Mouse (Mus musculus) CH12.LX (cell line): Measurements from ENCODE around the gene Ccdc130. TPM values are rescaled to one million over a fixed set of nuclear protein-coding genes. Genes with fewer than 3 reads are reported as not detected.

Source experiments
- DNase-seq: peaks from one replicate; pipeline ENCODE4 v3.0.0-alpha.2; 2013; ENCODE audit errors: extremely low read depth
- H3K27ac ChIP-seq: 2 replicates; pipeline ENCODE4 v1.5.1; 2012; ENCODE audit warnings: low read depth, mild to moderate bottlenecking, control low read depth, moderate library complexity; ENCODE audit not compliant: insufficient read depth
- H3K27me3 ChIP-seq: replicated peaks from 2 replicates; pipeline ENCODE3; 2012; ENCODE audit warnings: inconsistent platforms
- H3K36me3 ChIP-seq, 2 experiments: replicated peaks in 1 of 2; 2 replicates each; pipeline versions ENCODE3 to v1.6.1; 2012; ENCODE audit warnings: inconsistent platforms in 1 of 2, low read length in 1 of 2, mild to moderate bottlenecking in 1 of 2, mixed read lengths in 1 of 2, moderate library complexity in 1 of 2; ENCODE audit not compliant: control insufficient read depth in 1 of 2, insufficient read depth in 1 of 2
- H3K4me1 ChIP-seq, 2 experiments: 2 replicates each; pipeline ENCODE4 v1.6.1; 2012; ENCODE audit warnings: inconsistent platforms in 1 of 2, moderate library complexity in 1 of 2; ENCODE audit not compliant: insufficient read depth in 2 of 2, control insufficient read depth in 1 of 2
- H3K4me2 ChIP-seq: 2 replicates; pipeline ENCODE4 v1.6.1; 2012; ENCODE audit warnings: low read depth, mild to moderate bottlenecking, control low read depth; ENCODE audit not compliant: poor library complexity, insufficient read depth, severe bottlenecking
- H3K4me3 ChIP-seq, 3 experiments: fragments of 150-350 bp in 1 of 3; sonication (generic) in 1 of 3; replicated peaks in 1 of 3; 2 replicates each; pipeline versions ENCODE3 to v1.5.1; 2011 to 2012; ENCODE audit warnings: low read depth in 2 of 3, low read length in 2 of 3, mild to moderate bottlenecking in 2 of 3, moderate library complexity in 2 of 3, control low read depth in 1 of 3, improper control_type of control experiment in 1 of 3, inconsistent platforms in 1 of 3, mixed read lengths in 1 of 3; ENCODE audit not compliant: poor library complexity in 1 of 3
- H3K79me2 ChIP-seq: replicated peaks from 2 replicates; pipeline ENCODE4 v1.6.1; 2012; ENCODE audit warnings: mild to moderate bottlenecking, moderate library complexity; ENCODE audit not compliant: control insufficient read depth, poor library complexity, insufficient read depth, severe bottlenecking; ENCODE audit errors: extremely low read depth
- H3K9ac ChIP-seq: 2 replicates; pipeline ENCODE4 v1.6.1; 2012; ENCODE audit warnings: low read depth, mild to moderate bottlenecking, control low read depth, moderate library complexity; ENCODE audit not compliant: insufficient read depth
- H3K9me3 ChIP-seq: replicated peaks from 2 replicates; pipeline ENCODE3; 2012; ENCODE audit warnings: low read length, inconsistent platforms, mixed read lengths
- BHLHE40 ChIP-seq: IDR thresholded peaks from 2 replicates; pipeline ENCODE4 v1.6.1; 2011; ENCODE audit warnings: mild to moderate bottlenecking, low read depth, low read length, improper control_type of control experiment
- CHD1 ChIP-seq: IDR thresholded peaks from 2 replicates; pipeline ENCODE4 v1.6.1; 2012; ENCODE audit warnings: low read depth, low read length, improper control_type of control experiment, inconsistent platforms
- CHD2 ChIP-seq: IDR thresholded peaks from 2 replicates; pipeline ENCODE4 v1.6.1; 2011; ENCODE audit warnings: low read length, improper control_type of control experiment
- EP300 ChIP-seq: IDR thresholded peaks from 2 replicates; pipeline ENCODE4 v1.6.1; 2011; ENCODE audit warnings: low read length, improper control_type of control experiment
- ETS1 ChIP-seq: conservative IDR thresholded peaks from 2 replicates; pipeline ENCODE4 v1.6.1; 2012; ENCODE audit warnings: low read depth, mild to moderate bottlenecking, inconsistent platforms, low read length, improper control_type of control experiment, moderate library complexity
- GABPA ChIP-seq: IDR thresholded peaks from 2 replicates; pipeline ENCODE4 v1.6.1; 2012; ENCODE audit warnings: low read depth, low read length, improper control_type of control experiment, inconsistent platforms; ENCODE audit not compliant: insufficient replicate concordance
- HCFC1 ChIP-seq: IDR thresholded peaks from 2 replicates; pipeline ENCODE4 v1.6.1; 2012; ENCODE audit warnings: low read depth, mild to moderate bottlenecking, inconsistent platforms, low read length, improper control_type of control experiment
- IRF4 ChIP-seq: IDR thresholded peaks from 2 replicates; pipeline ENCODE4 v1.6.1; 2014; ENCODE audit warnings: low read depth, mild to moderate bottlenecking, inconsistent platforms, low read length, improper control_type of control experiment
- JUND ChIP-seq: conservative IDR thresholded peaks from 2 replicates; pipeline ENCODE4 v1.6.1; 2011; ENCODE audit warnings: low read depth, low read length, improper control_type of control experiment
- KAT2A ChIP-seq: IDR thresholded peaks from 2 replicates; pipeline ENCODE4 v1.6.1; 2012; ENCODE audit warnings: low read length, improper control_type of control experiment, inconsistent platforms; ENCODE audit not compliant: insufficient replicate concordance
- MYC ChIP-seq: IDR thresholded peaks from 2 replicates; pipeline ENCODE4 v1.6.1; 2011; ENCODE audit warnings: low read depth, mild to moderate bottlenecking, improper control_type of control experiment, low read length
- NELFE ChIP-seq: IDR thresholded peaks from 2 replicates; pipeline ENCODE4 v1.6.1; 2011; ENCODE audit warnings: low read depth, low read length, improper control_type of control experiment
- PAX5 ChIP-seq: IDR thresholded peaks from 2 replicates; pipeline ENCODE4 v1.6.1; 2012; ENCODE audit warnings: low read length, inconsistent platforms, mixed read lengths
- POLR2A ChIP-seq: IDR thresholded peaks from 2 replicates; pipeline ENCODE4 v1.6.1; 2011; ENCODE audit warnings: low read depth, mild to moderate bottlenecking, improper control_type of control experiment, low read length
- POLR2AphosphoS2 ChIP-seq: IDR thresholded peaks from 2 replicates; pipeline ENCODE4 v1.6.1; 2011; ENCODE audit warnings: low read depth, low read length, improper control_type of control experiment
- RCOR1 ChIP-seq: conservative IDR thresholded peaks from 2 replicates; pipeline ENCODE4 v1.6.1; 2012; ENCODE audit warnings: low read depth, mild to moderate bottlenecking, inconsistent platforms, low read length, improper control_type of control experiment
- SMC3 ChIP-seq: IDR thresholded peaks from 2 replicates; pipeline ENCODE4 v1.6.1; 2011; ENCODE audit warnings: low read depth, low read length, improper control_type of control experiment
- TBP ChIP-seq: conservative IDR thresholded peaks from 2 replicates; pipeline ENCODE4 v1.6.1; 2011; ENCODE audit warnings: low read depth, low read length, improper control_type of control experiment
- TCF12 ChIP-seq: IDR thresholded peaks from 2 replicates; pipeline ENCODE4 v1.6.1; 2014; ENCODE audit warnings: low read depth, mild to moderate bottlenecking, inconsistent platforms, low read length, improper control_type of control experiment
- USF1 ChIP-seq: IDR thresholded peaks from 2 replicates; pipeline ENCODE4 v1.6.1; 2014; ENCODE audit warnings: low read depth, mild to moderate bottlenecking, inconsistent platforms, low read length, improper control_type of control experiment
- USF2 ChIP-seq: conservative IDR thresholded peaks from 2 replicates; pipeline ENCODE4 v1.6.1; 2011; ENCODE audit warnings: low read depth, low read length, improper control_type of control experiment
- ZC3H11A ChIP-seq: IDR thresholded peaks from 2 replicates; pipeline ENCODE4 v1.6.1; 2012; ENCODE audit warnings: low read depth, mild to moderate bottlenecking, inconsistent platforms, low read length, improper control_type of control experiment
- ZKSCAN1 ChIP-seq: IDR thresholded peaks from 2 replicates; pipeline ENCODE4 v1.6.1; 2012; ENCODE audit warnings: low read depth, inconsistent platforms, low read length, improper control_type of control experiment, borderline replicate concordance
- ZMIZ1 ChIP-seq: IDR thresholded peaks from 2 replicates; pipeline ENCODE4 v1.6.1; 2012; ENCODE audit warnings: low read depth, mild to moderate bottlenecking, inconsistent platforms, low read length, improper control_type of control experiment
- dilution Hi-C: fragments of 300-500 bp; cut with MboI; formaldehyde crosslinking; loops from 2 replicates; pipeline ENCODE4 v1.14.3; 2020; ENCODE audit warnings: low sequenced_read_pairs; ENCODE audit not compliant: extremely low pct_unique_long_range_greater_than_20kb, extremely low pct_ligation_motif_present
- in situ Hi-C: fragments of 300-500 bp; cut with MboI; formaldehyde crosslinking; loops from 3 replicates; pipeline ENCODE4 v1.14.3; 2019; ENCODE audit warnings: low sequenced_read_pairs, low pct_ligation_motif_present, low pct_unique_long_range_greater_than_20kb, mixed read lengths
- polyA plus RNA-seq: library from polyadenylated mRNA; unstranded; fragments of >175 nt; gene quantifications from 2 replicates; pipeline ENCODE4 v1.2.1, GENCODE M21; 2012; ENCODE audit warnings: low read depth; ENCODE audit not compliant: insufficient read length
- total RNA-seq, 2 experiments: library from RNA; depleted of rRNA; stranded (reverse); fragments of 300-350 nt in 1 of 2; fragments of >200 nt in 1 of 2; gene quantifications; 2 replicates each; pipeline ENCODE4 v1.2.3; 2012 to 2014

Ccdc130 gene
- total and polyA plus RNA-seq, 3 experiments = 5.7 to 13.0 (median 7.8) TPM

GRCm38 (mm10) chr8:84213277-84213676, 56.9 kb downstream of the Ccdc130 start:
- peaks cover 77 to 95% of the 10 kb centered on the region in 2 experiments for H3K36me3 ChIP-seq

GRCm38 (mm10) chr8:84211881-84212563, 58.2 kb downstream of the Ccdc130 start:
- H3K79me2 ChIP-seq = no peaks in the 10 kb centered on the region
- no peaks in the 10 kb centered on the region for H3K9me3 ChIP-seq
- H3K27me3 ChIP-seq = no peaks in the 10 kb centered on the region
- H3K4me1 ChIP-seq = peaks cover 12 to 23% of the 10 kb centered on the region in 2 experiments
- H3K36me3 ChIP-seq = peaks cover 66 to 92% of the 10 kb centered on the region in 2 experiments
- no peak overlapping the region for H3K4me3 ChIP-seq
- H3K9ac ChIP-seq = no peak overlapping the region
- dilution Hi-C loops (no loop called here), in situ Hi-C loops (loop anchor here (25.0 kb wide), 1 partner anchor 150 kb away; no protein-coding TSS in a partner anchor)
- no peak for DNase-seq
- no peak overlapping the region for H3K4me2 ChIP-seq
- H3K27ac ChIP-seq = no peak overlapping the region
- TF ChIP-seq USF2 (no peak), SMC3 (no peak), POLR2A (no peak), RCOR1 (no peak), IRF4 (no peak), BHLHE40 (no peak), USF1 (no peak), GABPA (no peak), CHD1 (no peak), KAT2A (no peak), TCF12 (no peak), ZMIZ1 (no peak), EP300 (no peak), TBP (no peak), ZC3H11A (no peak), PAX5 (no peak), ZKSCAN1 (no peak)

More at GRCm38 (mm10) chr8:84213277-84213676, 56.9 kb downstream of the Ccdc130 start:
- dilution Hi-C loops = no loop called here
- peaks cover 4 to 10% of the 10 kb centered on the region in 2 experiments; a peak in 3 of 4 replicates for H3K4me1 ChIP-seq
- TF ChIP-seq NELFE (no peak), IRF4 (no peak), CHD2 (no peak), JUND (no peak), ETS1 (no peak), POLR2AphosphoS2 (no peak), CHD1 (no peak), HCFC1 (no peak), SMC3 (no peak), MYC (no peak)
- in situ Hi-C loops = loop anchor here (25.0 kb wide), 1 partner anchor 149 kb away; no protein-coding TSS in a partner anchor
- H3K4me2 ChIP-seq = no peak overlapping the region
- DNase-seq = no peak
- H3K4me3 ChIP-seq = no peak overlapping the region
- H3K79me2 ChIP-seq = no peaks in the 10 kb centered on the region
- H3K27ac ChIP-seq = no peak overlapping the region
- no peaks in the 10 kb centered on the region for H3K9me3 ChIP-seq
- no peak overlapping the region for H3K9ac ChIP-seq
- H3K27me3 ChIP-seq = no peaks in the 10 kb centered on the region
